Mouse (Mus musculus): ENCODE results near the gene Guca2a. TPM values are rescaled to one million over a fixed set of nuclear protein-coding genes. Genes with fewer than 3 reads are reported as not detected.
"Not testable (repeated sequence)": the region's sequence is repeated elsewhere in the genome, so short reads cannot be mapped to it uniquely, and the experiment has no call there.

Guca2a gene
- not detected for total RNA-seq (2021)
- long read RNA-seq, experiment 1: 0 reads
- long read RNA-seq, experiment 2: 0 reads

DNA sequence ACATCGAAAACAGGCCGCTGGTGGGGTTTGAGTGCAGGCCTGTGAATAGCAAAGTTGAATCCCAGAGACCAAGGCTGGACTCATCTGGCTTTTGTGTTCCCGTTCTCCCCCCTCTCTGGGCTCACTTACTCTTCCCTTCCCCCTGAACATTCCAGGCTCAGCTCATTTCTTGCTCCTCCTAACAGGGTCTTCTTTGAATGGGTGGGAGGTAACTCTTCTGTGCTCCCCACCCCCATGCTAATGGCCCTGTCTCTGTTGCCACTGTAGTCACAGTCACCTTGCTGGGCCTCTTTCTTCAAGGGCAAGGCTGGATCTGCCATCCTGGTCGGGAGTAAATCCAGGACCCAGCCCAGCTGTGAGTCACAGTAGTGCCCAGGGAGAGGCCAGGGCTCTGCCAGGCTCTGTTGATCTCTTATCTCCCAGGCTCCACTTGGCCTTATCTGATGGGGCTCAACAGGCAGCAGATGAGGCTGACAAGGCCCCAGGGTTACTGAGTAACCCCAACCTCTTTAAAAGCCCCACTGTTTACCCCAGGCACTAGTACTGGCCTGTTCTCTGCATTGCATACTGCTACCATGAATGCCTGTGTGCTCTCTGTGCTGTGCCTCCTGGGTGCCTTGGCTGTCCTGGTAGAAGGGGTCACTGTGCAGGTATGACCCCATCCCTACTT, at the start of gene Guca2a:
Gene Guca2a (plus strand): TSS at position 529 of the 670 bp plus-strand sequence.
- peak in 1 of 2 experiments; percentile 26 for DNase-seq (ENCODE audit: low spot score in 2 of 2)

DNA sequence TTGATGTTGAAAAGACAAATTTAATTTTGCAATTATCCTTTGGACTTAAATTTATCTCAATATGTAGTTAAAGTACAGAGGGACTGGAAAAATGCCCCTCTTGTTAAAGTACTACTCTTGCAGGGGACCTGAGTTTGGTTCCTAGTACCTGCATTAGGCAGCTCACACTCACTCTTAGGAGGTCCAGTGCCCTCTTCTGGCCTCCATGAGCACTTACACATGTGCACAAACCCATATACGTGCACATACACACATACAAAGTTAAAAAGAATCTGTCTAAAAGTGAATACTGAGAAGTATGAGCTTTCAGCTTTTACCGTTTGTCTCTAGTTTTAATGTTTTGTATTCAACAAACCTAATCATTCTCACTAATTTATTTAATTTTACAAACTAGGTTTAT, 49.5 kb upstream of the Guca2a start:
- no peak for DNase-seq (ENCODE audit: low spot score in 2 of 2)

DNA sequence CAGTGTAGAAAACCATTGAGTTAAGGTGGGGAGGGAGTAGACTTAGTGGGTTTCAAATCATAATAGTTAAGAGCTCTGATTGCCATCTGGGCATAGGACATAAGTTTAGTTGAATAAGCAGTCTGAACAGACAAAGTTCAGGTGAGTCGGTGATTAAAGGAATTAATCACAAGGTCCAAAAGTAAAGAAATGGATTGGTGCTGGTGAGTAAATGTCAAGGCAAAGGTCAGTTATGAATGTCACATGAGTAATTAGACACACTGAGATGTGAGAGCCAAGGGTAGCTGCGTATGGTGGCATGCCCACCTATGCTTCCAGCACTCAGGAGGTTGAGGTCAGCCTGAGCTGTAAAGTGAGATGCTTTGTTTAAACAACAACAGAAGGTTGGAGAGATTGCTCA, 48.1 kb upstream of the Guca2a start:
- DNase-seq (ENCODE audit: low spot score in 2 of 2): no peak

- no peak for DNase-seq (ENCODE audit: low spot score in 2 of 2)
Measured at GRCm38 (mm10) chr4:119590027-119590426, 47.5 kb upstream of the Guca2a start.

- no peak for DNase-seq (ENCODE audit: low spot score in 2 of 2)
Measured at GRCm38 (mm10) chr4:119592479-119592878, 45.0 kb upstream of the Guca2a start.

DNA sequence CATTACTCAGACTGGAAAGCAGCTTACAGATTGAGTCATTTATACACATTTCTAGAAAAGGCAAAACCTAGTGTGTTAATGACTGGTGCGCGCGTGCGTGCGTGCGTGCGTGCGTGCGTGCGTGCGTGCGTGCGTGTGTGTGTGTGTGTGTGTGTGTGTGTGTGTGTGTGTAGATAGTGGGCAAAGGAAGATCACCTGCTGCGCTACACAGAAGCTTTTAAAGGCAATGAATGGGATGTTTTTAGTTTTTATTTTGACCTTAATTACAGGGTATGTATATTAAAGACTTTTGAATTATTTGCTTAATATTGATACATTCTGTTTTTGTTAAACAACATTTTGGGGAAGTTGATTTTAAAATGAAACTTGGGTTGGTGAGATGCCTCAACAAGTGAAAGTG, 43.2 kb upstream of the Guca2a start:
- DNase-seq (ENCODE audit: low spot score in 2 of 2): no peak

GRCm38 (mm10) chr4:119599605-119600004, 37.9 kb upstream of the Guca2a start:
- no peak for DNase-seq (ENCODE audit: low spot score in 2 of 2)

- DNase-seq (ENCODE audit: low spot score in 2 of 2): no peak
Measured at GRCm38 (mm10) chr4:119609488-119609887, 28.0 kb upstream of the Guca2a start.

- no peak for DNase-seq (ENCODE audit: low spot score in 2 of 2)
Measured at GRCm38 (mm10) chr4:119614078-119614477, 23.4 kb upstream of the Guca2a start.

GRCm38 (mm10) chr4:119614724-119615123, 22.8 kb upstream of the Guca2a start:
- no peak for DNase-seq (ENCODE audit: low spot score in 2 of 2)

DNA sequence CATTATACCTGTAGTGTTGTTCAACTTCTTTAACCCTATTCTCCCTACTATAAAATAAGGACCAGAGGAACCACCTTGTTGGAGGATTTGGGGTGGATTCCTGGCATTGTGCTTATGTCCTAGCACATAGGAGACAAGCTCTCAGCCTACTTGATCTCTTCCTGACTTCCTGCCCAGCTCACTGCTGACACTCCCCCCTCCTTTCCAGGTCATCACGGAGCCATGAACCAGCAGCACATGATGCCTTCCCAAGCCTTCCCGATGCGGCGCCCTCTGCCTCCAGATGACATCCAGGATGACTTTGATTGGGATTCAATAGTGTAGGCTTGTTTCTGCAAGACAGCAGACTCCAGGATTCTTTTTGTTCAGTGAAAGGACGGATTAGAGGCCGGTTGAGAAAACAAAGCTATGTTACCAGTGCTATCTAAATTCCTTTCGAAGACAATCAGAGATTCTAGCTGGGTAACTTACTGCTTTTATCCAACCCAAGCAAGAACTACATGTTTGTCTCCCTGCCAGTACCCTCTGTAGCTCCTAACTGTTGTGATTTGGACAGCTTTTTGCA, 11.3 kb upstream of the Guca2a start:
- no peak for DNase-seq (ENCODE audit: low spot score in 2 of 2)

DNA sequence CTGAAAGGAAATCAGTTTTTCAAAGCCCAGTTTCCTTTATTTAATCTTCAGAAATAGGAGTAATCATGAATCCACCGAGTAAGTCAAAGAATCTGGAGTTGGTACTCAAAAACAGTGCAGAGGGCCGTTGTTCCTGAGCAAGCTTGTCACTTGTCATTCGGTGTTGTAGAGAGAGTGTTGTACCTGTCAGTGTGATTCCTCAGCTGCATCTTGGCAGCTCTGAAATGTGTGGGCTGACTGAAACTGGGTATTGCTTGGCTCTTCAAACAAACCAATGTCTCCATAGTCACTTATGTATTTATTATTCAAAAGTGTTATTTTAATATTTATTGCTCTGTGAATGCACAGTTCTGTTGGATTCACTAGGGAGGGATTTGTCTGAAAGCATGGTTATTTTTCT, 10.6 kb upstream of the Guca2a start:
- DNase-seq (ENCODE audit: low spot score in 2 of 2): no peak

- DNase-seq (ENCODE audit: low spot score in 2 of 2): no peak
Measured at GRCm38 (mm10) chr4:119627317-119627716, 10.2 kb upstream of the Guca2a start.

DNA sequence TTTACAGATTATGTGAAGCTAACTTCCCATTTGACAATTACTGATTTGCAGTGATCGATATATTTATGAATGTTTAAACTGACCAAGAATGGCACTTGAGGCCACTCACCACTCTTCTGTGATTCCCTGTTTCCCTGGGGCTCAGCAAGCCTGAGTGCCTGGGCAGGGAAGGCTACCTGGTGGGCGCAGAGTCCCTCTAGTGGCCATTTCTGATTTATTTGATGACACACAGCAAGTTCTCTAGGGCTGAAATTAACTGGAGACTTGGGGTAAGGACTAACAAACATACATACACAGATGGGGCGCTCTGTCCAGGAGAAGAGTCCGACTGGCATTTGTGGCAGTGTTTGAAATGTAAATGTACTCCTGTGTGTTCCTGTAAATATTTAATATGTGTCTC, 9.1 kb upstream of the Guca2a start:
- not testable (repeated sequence) for DNase-seq (ENCODE audit: low spot score in 2 of 2)

- DNase-seq (ENCODE audit: low spot score in 2 of 2): no peak
Measured at GRCm38 (mm10) chr4:119631115-119631919, 6.2 kb upstream of the Guca2a start.

- no peak for DNase-seq (ENCODE audit: low spot score in 2 of 2)
Measured at GRCm38 (mm10) chr4:119632721-119633120, 4.8 kb upstream of the Guca2a start.

- no peak for DNase-seq (ENCODE audit: low spot score in 2 of 2)
Measured at GRCm38 (mm10) chr4:119633342-119633741, 4.2 kb upstream of the Guca2a start.

- no peak for DNase-seq (ENCODE audit: low spot score in 2 of 2)
Measured at GRCm38 (mm10) chr4:119633948-119634347, 3.6 kb upstream of the Guca2a start.

GRCm38 (mm10) chr4:119634908-119635660, 2.4 kb upstream of the Guca2a start:
- no peak for DNase-seq (ENCODE audit: low spot score in 2 of 2)

- no peak for DNase-seq (ENCODE audit: low spot score in 2 of 2)
Measured at GRCm38 (mm10) chr4:119635686-119636085, 1.8 kb upstream of the Guca2a start.

DNA sequence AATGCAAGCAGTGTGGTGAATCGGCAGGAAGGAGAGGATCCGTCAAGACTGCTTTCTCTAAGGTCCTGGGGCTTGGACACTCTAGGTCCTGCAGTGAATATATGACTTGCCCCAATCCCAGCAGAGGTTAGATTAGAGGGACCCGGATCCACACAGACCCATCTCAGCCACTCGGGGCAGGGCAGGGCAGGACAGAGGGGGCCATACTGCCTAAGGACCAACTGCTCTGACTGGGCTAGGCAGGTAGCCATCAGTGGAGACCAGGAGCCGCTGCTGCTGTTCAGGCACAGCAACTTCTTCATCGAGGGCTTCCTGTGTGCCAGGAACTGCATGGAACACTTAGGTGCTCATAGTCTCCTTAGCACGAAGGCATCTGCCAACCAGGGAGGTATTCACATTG, 773 bp upstream of the Guca2a start:
- DNase-seq (ENCODE audit: low spot score in 2 of 2): no peak

Measured in adrenal gland, adult 18-20 months (tissue).